Mouse (Mus musculus) induced T-regulatory cell, adult 2 months (primary cell): Measurements from ENCODE around the gene Dok1.

Experiments
- DNase-seq: peaks from one replicate; pipeline ENCODE4 v3.0.0-alpha.2; 2012; ENCODE audit warnings: low read depth

Dok1 gene

GRCm38 (mm10) chr6:83049367-83049766, 16.1 kb upstream of the Dok1 start:
- DNase-seq, result no peak

DNA sequence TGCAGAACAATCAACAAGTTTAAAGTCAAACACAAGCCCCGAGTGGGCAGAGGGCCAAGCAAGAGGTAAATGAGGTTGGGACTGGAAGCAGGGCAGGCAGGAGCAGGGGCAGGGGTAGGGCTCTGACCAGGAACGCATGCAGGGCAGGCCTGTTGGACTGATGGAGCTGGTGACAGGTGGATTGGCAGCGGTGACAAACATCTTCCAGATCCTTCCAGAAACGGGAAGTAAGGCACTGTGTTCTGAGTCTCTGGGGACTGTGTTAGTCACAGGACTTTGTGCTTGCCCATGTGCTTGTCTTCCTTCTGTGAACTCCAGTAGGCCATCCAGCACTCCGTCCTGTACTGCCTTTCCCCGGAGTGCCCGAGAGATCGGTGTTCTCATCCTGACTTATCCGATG, 11.5 kb upstream of the Dok1 start:
- no peak for DNase-seq

DNA sequence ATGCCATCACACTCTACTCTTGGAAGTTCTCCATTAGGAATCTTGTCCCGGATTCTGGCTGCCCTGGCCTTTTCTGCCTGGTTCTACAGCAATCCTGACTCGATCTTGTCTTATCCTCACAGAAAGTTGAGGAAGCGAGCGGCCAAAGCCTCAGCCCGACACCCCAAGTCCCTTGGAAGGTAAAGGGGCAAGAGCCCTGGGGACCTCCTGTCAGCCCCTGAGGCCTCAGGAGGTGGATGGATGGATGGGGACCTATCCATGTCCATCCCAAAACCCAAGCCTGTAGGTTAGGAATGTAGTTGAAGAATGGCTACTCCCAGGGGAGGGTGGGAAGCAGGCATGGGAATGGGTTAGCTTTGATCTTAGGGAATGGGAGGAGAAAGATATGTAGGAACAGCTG, 10.7 kb upstream of the Dok1 start:
- no peak for DNase-seq

DNA sequence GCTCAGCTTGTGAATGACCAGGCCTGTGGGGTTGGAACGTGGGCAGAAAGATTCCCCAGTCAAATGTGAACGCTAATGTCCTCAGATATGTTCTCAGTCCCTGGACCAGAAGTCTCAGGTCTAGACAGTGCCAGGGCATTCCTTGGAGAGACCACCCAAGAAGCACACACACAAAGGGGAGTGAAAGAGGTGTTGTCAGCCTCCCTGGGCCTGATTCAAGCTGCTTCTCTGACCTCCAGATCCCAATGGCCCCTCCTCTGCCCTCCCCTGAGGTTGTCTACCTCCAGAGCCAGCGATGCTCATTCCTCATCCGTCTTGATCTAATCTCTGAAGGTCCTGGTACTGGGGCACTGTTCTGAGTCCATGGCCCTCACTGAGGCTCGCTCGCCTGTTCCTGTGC, 10.3 kb upstream of the Dok1 start:
- no peak for DNase-seq

DNA sequence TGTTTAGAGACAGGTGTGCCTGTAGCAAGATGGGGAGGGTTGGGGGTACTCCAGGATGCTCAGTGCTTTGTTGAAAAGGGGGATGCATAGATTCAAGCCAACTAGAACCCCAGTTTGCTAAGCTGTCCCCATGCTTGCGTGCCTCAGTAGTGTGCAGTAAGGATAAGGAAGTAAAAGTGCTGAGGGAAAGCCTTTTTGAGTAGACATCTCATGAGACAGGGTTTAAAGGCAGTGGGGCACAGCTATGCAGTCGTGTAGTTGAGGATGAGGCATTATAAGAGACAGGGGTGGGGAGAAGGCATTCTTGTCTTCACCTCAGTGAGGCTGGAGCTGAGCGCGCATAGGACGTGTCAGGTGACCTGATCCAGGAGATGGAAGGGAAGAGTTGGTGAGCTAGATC, 7.3 kb upstream of the Dok1 start:
- DNase-seq, result no peak

GRCm38 (mm10) chr6:83038496-83039012, 5.3 kb upstream of the Dok1 start:
- peak; percentile 94 for DNase-seq

- no peak for DNase-seq
These were observed 3.9 kb upstream of the Dok1 start for GRCm38 (mm10) chr6:83037188-83037587.

DNA sequence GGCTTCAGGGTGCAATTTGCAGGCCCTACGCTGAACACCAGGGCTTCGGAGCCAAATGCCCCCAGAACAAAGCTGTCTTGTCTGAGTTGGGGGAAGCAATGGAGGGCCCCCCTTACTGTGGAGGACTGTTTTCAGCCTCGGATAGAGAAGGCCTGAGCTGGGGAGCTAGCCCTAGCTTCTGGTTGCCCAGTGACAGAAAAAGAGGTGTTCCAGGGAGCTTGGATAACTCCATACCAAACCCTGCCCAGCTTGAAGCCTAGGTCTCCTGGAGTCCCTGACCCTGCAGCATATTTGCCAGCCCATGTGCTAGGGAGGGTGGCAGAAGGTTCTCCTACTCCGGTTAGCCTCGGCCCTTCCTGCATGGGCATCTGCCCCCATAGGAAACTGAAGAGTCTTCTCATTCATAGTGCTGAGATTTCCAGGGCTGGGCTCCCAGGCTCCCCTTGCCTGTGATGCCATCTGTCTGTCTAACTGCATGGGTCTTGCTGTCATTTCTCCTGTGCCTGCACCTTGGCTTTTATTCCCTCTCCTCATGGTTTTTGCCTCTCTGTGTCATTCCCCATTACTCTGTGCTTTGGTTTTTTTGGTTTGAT, 1.3 kb upstream of the Dok1 start:
- DNase-seq, result no peak

GRCm38 (mm10) chr6:83032769-83033191, 491 bp downstream of the Dok1 start:
- DNase-seq, result peak; percentile 73

- DNase-seq, result no peak
These were observed 1.2 kb downstream of the Dok1 start for GRCm38 (mm10) chr6:83031921-83032590.

DNA sequence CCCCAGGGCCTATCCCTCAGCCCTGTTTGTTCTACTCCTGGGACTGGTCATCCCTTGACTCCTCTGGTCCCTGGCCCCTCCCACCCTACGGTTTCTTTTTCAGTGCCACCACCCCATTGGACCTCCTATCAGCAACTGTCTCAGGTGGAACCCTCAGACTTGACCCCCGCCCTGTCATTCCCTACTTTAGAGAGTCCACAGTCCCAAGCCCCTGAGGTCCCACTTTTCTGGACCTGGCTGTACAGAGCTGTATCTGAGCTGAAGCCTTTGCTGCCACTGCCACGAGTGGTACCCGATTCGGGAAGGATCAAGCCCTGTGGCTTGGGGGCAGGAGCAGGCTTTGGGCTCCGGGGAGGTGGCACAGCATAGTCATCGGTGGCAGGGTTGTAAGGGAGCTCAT, 2.2 kb downstream of the Dok1 start:
- no peak for DNase-seq

DNA sequence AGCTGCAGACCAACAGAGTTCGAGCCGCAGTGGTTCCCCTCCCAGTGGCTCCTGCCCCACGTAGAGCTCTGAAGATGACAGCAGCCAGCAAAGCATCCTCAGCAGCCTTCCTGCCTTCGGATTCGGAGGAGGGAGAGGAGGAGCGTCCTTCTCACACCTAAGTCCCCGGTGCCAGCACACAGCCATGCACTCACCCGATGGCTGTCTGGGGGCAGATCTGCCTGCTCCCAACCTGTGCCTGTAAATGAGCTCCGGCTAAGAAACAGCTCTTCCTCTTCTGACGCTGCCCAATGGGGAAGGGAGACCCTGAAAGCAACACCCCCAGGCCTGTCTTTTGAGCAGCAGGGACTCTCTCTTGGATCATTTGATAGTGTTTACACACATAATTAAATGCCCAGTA, 3.5 kb downstream of the Dok1 start:
- DNase-seq, result no peak

DNA sequence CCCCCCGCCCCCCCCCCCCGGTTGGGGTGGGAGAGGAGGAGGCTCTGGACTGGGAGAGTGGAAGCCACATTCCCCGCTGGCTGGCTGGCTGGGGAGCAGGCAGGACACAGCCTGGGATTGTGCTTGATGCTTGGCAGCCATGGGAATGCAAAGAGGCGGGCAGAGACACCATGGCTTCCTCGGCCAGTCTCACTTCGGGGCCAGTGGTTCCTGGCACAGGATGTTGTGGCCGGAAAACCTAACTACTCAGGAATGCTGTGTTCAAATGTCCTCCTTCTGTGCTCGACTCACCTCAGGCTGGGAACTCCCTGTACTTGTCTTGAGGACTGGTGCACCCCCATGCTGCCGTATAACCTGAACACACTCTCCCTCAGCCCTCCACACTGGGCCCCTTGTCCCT, 5.6 kb downstream of the Dok1 start:
- DNase-seq, result no peak

DNA sequence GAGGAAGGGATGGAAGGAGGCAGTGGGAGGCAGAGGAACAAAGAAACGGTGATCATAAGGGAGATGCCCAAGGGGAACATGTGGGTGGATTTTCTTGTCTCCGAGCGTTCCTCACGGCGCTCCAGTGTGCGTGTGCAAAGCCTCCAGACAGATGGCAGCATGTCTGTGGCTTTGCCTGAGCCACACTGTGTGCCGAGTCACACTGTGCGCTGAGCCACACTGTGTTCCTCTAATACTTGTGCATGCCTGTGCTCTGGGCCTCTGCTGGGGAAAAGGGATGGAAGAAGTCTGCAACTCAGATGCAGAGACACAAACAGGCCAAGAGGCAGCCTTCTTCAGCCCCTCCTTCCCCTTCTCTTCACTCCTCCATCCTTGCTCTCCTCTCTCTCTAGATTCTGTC, 6.0 kb downstream of the Dok1 start:
- no peak for DNase-seq

- DNase-seq, result no peak
These were observed 8.1 kb downstream of the Dok1 start for GRCm38 (mm10) chr6:83025221-83025620.

- DNase-seq, result no peak
These were observed 8.8 kb downstream of the Dok1 start for GRCm38 (mm10) chr6:83024421-83024820.

GRCm38 (mm10) chr6:83023786-83024185, 9.5 kb downstream of the Dok1 start:
- DNase-seq, result no peak

GRCm38 (mm10) chr6:83023008-83023407, 10.3 kb downstream of the Dok1 start:
- no peak for DNase-seq

- no peak for DNase-seq
These were observed 12.3 kb downstream of the Dok1 start for GRCm38 (mm10) chr6:83020836-83021593.

DNA sequence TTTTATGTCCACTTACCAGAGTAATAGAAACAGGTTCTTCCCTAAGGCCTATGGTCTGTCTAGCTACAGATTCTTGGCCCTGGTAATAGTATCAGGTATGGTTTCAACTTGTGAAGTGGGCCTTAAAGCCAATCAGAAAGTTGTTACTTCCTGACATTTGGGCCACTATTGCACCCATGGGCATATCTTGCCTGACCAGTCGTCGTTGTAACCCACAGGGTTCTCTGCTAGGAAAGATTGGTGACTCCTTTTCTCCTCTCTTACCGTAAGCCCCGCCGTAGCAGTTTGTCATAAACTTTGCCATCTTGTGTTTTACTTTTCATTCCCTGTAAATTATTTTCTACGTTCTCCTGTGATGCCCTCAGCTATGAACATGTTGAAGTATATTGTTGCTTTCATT, 13.2 kb downstream of the Dok1 start:
- no peak for DNase-seq

DNA sequence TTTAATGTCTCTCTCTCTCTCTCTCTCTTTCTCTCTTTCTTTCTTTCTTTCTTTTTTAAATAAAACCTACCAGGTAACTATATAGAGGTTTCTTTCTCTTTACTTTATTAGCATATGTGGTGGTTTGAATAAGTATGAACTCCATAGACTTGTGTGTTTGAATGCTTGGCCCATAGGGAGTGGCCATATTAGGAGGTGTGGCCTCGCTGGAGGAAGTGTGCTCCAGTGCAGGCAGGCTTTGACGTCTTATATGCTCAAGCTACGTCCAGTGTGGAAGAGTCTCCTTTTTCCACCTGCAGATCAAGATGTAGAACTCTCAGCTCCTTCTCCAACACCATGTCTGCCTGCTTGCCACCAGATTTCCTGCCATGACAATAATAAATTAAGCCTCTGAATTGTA, 14.2 kb downstream of the Dok1 start:
- no peak for DNase-seq

GRCm38 (mm10) chr6:83017190-83017589, 16.1 kb downstream of the Dok1 start:
- DNase-seq, result no peak

DNA sequence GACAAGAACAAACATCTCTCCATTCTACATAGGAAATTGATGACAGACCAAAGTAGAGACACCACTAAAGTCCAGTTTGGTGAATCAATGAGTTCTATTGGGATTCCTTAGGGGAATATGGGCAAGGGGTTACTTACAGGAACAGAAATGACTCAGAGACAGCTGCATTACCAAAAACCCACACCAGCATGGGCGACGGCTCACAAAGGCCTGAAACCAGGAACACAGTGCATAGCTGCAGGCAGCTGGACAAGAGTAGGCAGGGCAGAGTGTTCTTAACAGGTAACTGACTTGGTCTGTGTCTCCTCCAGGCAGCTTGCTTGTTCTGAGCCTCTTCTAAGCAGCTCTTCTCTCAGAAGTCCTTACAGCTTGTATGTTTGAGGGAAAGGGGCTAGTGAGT, 17.5 kb downstream of the Dok1 start:
- no peak for DNase-seq
